Mouse (Mus musculus) lung, adult 2 months (tissue): Measurements from ENCODE around the gene Ccna2.

Source experiments
- CTCF ChIP-seq: fragments of 200-500 bp; IDR thresholded peaks from 2 replicates; pipeline ENCODE4 v1.5.1; 2011; ENCODE audit warnings: mild to moderate bottlenecking, low read length, control low read depth; ENCODE audit not compliant: insufficient read depth
- POLR2A ChIP-seq: fragments of 200-500 bp; IDR thresholded peaks from 2 replicates; pipeline ENCODE4 v1.6.1; 2011; ENCODE audit warnings: low read depth, mild to moderate bottlenecking, control low read depth, low read length, borderline replicate concordance; ENCODE audit errors: extremely low read depth

GRCm38 (mm10) chr3:36605894-36606783 lies 34.2 kb upstream of the Ccna2 start:
- TF ChIP-seq POLR2A (no peak), CTCF (no peak)
